Mouse (Mus musculus) lung, postnatal 0 days (tissue): ENCODE data around the gene Ptprg.

Source experiments
- CTCF ChIP-seq: IDR thresholded peaks from 2 replicates; pipeline ENCODE4 v1.5.1; 2016; ENCODE audit warnings: antibody characterized with exemption, mild to moderate bottlenecking
- EP300 ChIP-seq: IDR thresholded peaks from 2 replicates; pipeline ENCODE4 v1.6.1; 2016; ENCODE audit warnings: antibody characterized with exemption, mild to moderate bottlenecking, control low read depth

- TF ChIP-seq CTCF (no peak), EP300 (no peak)
These were observed 349.5 kb downstream of the Ptprg start for GRCm38 (mm10) chr14:11902794-11903193.
